Mouse (Mus musculus) bone marrow macrophage, adult 2 months (primary cell): ENCODE measurements around the gene Eml4.

Experiments
- CTCF ChIP-seq: IDR thresholded peaks from 2 replicates; pipeline ENCODE4 v1.5.1; 2012; ENCODE audit warnings: low read depth, mild to moderate bottlenecking, low read length, moderate library complexity
- POLR2A ChIP-seq: IDR thresholded peaks from 2 replicates; pipeline ENCODE4 v1.6.1; 2012; ENCODE audit warnings: mild to moderate bottlenecking, low read depth, low read length, borderline replicate concordance

DNA sequence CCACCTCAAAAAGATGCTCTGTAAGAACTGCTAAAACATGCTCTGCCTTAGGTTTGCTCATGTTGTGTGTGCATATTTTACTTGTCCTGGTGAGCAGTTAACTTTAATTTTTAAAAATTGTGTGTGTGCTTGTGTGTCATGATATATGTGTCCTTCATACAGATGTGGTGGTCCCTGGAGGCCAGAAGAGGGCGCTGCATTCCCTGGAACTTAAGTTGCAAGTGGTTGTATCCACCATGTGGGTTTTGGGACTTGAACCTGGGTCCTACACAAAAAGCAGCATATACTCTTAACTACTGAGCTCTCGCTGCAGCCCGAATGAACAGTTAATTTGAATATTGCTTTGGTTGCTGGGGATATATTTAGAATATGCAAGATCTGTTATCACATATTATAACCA is 36.4 kb downstream of the Eml4 start:
- TF ChIP-seq CTCF (peak; percentile 31; the same call in 1 of the 2 replicates), POLR2A (no peak)
